Mouse (Mus musculus): Measurements from ENCODE around the gene Rap1a.

The Rap1a gene

GRCm38 (mm10) chr3:105791129-105791528 is 10.0 kb downstream of the Rap1a start:
- TF ChIP-seq GATA4 (IDR thresholded peaks at IDR 0.05; ENCODE audit: insufficient replicate concordance, low read length) = no peak

- no peak for TF ChIP-seq GATA4 (IDR thresholded peaks at IDR 0.05; ENCODE audit: insufficient replicate concordance, low read length)
These were observed 10.8 kb downstream of the Rap1a start for GRCm38 (mm10) chr3:105790338-105790737.

DNA sequence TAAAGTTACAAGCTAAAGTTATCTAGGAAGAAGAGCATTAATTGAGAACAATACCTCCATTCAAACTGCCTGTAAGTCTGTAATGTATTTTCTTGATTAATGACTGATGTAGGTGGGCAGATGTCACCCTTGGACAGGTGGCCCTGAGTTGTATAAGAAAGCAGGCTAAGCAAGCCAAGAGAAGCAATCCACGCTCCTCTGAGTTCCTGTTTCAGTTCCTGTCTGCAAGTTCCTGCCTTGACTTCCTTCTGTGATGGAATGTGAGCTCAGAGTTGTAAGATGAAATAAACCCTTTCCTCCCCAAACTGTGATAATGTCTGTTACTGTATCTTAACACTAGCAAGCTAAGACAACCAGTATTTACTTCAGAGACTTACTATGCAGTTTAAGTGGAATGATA is 11.4 kb downstream of the Rap1a start:
- no peak for TF ChIP-seq GATA4 (IDR thresholded peaks at IDR 0.05; ENCODE audit: insufficient replicate concordance, low read length)

- TF ChIP-seq GATA4 (IDR thresholded peaks at IDR 0.05; ENCODE audit: insufficient replicate concordance, low read length) = no peak
These were observed 13.8 kb downstream of the Rap1a start for GRCm38 (mm10) chr3:105787328-105787727.

- TF ChIP-seq GATA4 (IDR thresholded peaks at IDR 0.05; ENCODE audit: insufficient replicate concordance, low read length) = no peak
These were observed 15.3 kb downstream of the Rap1a start for GRCm38 (mm10) chr3:105785865-105786264.

DNA sequence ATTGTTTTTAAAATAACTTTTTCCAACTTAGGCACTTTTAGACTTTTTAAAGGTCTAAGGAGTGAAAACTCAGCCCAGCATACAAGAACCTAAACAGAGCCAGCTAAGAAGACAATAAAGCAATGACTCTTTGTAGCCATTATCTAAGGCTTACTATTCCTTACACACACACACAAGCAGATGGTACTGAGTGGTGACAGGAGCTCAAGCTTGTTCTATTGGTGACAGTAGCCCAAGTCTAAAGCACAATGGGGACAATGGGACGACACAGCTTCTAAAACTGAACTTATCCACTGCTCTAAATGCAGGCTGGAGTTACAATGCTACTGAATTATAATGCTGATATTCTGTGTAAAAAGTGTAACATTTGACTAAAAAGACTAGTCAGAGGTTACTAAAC is 17.3 kb downstream of the Rap1a start:
- no peak for TF ChIP-seq GATA4 (IDR thresholded peaks at IDR 0.05; ENCODE audit: insufficient replicate concordance, low read length)

DNA sequence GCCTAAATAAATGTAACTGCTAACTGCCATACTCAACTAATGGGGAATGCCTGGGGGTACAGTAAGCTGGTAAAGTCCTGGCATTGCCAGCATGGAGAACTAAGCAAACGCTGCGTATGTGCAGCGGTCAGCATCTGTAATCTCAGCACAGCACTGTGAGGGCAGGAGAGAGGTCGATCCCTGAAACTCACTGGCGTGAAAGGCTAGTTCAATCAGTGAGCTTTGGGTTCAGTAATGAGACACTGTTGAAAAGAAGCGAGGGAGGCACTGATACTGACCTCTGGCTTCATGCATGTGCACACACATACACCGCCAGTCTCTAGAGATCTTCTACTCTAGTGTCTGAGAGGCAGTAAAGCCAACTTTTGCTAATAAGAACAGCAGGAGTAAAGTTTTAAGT is 18.7 kb downstream of the Rap1a start:
- no peak for TF ChIP-seq GATA4 (IDR thresholded peaks at IDR 0.05; ENCODE audit: insufficient replicate concordance, low read length)

GRCm38 (mm10) chr3:105777997-105778396 is 23.1 kb downstream of the Rap1a start:
- TF ChIP-seq GATA4 (IDR thresholded peaks at IDR 0.05; ENCODE audit: insufficient replicate concordance, low read length) = no peak

- no peak for TF ChIP-seq GATA4 (IDR thresholded peaks at IDR 0.05; ENCODE audit: insufficient replicate concordance, low read length)
These were observed 26.6 kb downstream of the Rap1a start for GRCm38 (mm10) chr3:105774496-105774895.

- no peak for TF ChIP-seq GATA4 (IDR thresholded peaks at IDR 0.05; ENCODE audit: insufficient replicate concordance, low read length)
These were observed 29.6 kb downstream of the Rap1a start for GRCm38 (mm10) chr3:105771534-105771933.

- no peak for TF ChIP-seq GATA4 (IDR thresholded peaks at IDR 0.05; ENCODE audit: insufficient replicate concordance, low read length)
These were observed 30.3 kb downstream of the Rap1a start for GRCm38 (mm10) chr3:105770836-105771235.

DNA sequence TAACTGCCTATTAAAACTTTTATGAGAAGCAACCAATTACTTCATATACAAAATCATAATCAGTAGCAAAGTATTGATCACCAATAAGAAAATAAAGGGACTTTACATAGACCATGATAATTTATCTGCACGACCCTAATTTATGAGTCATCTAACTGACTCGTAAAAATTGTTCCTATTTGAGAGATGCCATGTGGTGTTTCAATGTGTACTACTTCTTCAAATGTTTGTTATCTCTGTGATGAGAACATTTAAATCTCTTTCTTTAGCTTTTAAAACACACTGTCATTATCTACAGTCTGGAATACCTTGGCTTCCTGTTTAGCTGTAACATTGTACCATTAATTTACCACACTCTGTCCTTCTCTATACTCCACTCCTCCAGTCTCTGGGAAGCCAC is 31.8 kb downstream of the Rap1a start:
- TF ChIP-seq GATA4 (IDR thresholded peaks at IDR 0.05; ENCODE audit: insufficient replicate concordance, low read length) = no peak

- TF ChIP-seq GATA4 (IDR thresholded peaks at IDR 0.05; ENCODE audit: insufficient replicate concordance, low read length) = no peak
These were observed 32.6 kb downstream of the Rap1a start for GRCm38 (mm10) chr3:105768529-105768928.

DNA sequence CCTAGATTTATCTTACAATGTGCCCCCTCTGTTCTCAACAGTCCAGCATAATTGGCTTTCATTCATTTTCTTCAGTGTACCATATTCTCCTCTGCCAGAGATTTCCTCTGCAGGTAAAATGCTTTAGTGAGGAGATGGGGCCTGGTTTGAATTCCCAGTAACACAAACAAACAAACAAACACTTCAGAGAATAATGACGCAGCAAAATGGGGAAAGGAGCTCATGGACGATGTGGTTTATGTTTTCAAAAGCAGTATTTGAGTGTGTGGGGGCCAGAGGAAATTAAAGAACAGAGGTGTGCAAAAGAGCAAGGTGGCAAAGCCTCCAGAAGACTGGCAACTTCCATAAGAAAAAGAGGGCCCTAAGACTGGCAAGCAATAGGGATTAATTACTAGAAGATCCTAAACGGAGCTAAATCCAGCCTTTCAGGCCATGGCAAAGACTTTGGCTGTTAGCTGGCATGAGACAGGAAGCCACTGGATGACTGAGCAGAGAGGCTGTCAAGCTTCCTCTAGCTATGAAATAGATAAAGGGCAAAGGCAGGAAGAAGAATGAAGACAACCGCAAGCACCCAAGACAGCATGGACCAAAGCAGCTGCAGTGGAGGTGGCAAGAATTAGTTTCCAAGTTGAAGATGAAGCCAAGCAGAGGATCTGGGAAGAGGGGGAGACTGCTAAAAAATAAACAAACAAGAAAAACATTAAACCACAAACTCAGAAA is 37.8 kb downstream of the Rap1a start:
- TF ChIP-seq GATA4 (IDR thresholded peaks at IDR 0.05; ENCODE audit: insufficient replicate concordance, low read length) = no peak

DNA sequence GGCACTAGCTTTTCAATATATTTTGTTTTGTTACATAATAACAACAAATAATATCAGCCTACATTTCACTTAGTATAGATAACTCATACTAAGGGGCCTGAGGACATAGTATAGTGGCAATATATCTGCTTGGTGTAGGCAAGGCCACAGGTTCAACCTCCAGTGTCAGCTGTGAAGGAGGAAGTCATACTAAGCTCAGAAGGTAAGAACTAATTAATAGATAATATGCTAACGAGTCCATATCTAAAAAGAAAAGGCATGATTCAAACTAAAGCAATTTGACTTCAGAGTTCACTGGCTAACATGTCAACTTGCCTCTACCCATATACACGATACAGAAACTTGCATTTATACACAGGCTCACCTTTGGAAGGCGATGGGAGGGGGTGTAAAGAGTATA is 41.1 kb downstream of the Rap1a start:
- no peak for TF ChIP-seq GATA4 (IDR thresholded peaks at IDR 0.05; ENCODE audit: insufficient replicate concordance, low read length)

DNA sequence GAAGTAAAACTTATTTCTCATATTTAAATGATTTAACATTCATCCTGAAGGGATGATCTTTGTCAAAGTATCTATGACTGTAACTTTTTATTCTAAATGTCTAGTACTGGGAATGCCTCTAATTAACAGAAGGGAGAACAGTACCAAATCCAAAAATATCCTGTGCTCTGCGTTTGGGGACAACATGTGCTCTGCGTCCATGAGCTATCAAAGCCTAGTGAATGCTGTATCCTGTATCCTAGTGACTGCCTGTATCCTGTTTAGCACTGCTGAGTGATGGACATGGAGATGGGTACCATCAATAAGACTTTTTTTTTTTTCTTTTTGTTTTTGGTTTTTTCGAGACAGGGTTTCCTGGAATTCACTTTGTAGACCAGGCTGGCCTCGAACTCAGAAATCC is 42.5 kb downstream of the Rap1a start:
- TF ChIP-seq GATA4 (IDR thresholded peaks at IDR 0.05; ENCODE audit: insufficient replicate concordance, low read length) = no peak

DNA sequence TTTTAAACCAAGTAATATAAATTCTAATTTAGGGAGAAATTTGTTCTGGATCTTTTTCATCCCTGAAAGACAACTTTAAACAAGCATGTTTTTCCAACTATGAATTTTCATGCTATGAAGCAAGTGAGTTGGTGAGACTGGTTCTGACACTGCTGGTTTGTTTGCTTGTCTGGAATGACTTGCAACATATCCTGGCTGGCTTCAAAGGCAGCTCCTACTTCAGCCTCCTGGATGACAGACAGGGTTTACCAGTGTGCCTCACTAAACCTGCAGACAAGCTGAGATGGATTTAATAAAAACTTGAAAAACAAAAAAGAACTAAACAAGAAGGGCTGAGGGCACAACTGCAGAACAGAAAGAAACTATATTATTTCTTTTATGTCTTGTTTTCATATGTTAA is 43.0 kb downstream of the Rap1a start:
- TF ChIP-seq GATA4 (IDR thresholded peaks at IDR 0.05; ENCODE audit: insufficient replicate concordance, low read length) = no peak
